Mouse (Mus musculus) induced T-regulatory cell, adult 2 months (primary cell): Measurements from ENCODE around the gene Ccr9.

ENCODE experiments used
- DNase-seq: peaks from one replicate; pipeline ENCODE4 v3.0.0-alpha.2; 2012; ENCODE audit warnings: low read depth

The Ccr9 gene

DNA sequence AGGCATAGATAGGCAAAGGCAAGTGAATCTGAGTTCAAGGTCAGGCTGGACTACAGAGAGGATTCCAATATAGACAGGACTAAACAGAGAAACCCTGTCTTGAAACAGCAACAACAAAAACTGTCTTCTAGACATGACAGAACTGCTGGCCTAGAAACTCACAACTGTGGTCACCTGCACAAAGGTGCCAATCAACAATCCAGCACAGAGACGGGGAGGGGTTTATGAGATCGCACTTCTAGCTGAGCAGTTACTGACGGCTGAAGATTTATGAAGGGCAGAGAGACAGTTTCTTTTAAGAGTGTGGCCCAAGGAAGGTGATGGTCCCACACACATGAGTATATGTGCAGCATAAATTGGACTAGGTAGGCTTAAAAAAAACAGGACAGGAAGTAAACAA, 38.1 kb downstream of the Ccr9 start:
- peak; percentile 53 for DNase-seq

- peak; percentile 99 for DNase-seq
These were observed 39.2 kb downstream of the Ccr9 start, which contains the start of gene Lztfl1 for GRCm38 (mm10) chr9:123717186-123718008. TSS of gene Lztfl1 (minus strand) at chr9:123717697.

- peak; percentile 64 for DNase-seq
These were observed 44.7 kb downstream of the Ccr9 start for GRCm38 (mm10) chr9:123722737-123723493.

DNA sequence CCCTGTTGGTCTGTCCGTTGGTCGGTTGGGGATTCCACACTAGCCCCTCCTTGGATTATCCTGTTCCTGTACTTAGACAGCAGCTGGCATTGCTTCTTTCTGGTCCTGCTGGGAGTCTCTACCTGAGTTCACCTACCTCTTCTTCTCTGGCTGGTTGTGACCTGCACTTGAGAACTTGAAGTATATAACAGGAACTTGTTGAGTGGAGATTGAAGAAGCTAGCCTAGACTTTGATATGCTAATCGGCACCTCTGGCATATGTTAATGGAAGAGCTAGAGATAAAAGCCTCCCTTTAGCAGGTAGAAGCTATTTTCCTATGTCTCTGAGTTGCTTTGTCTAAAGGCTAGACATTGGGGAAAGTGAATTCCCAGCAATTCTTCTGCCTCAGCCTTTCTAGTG, 53.0 kb downstream of the Ccr9 start:
- DNase-seq, result no peak

DNA sequence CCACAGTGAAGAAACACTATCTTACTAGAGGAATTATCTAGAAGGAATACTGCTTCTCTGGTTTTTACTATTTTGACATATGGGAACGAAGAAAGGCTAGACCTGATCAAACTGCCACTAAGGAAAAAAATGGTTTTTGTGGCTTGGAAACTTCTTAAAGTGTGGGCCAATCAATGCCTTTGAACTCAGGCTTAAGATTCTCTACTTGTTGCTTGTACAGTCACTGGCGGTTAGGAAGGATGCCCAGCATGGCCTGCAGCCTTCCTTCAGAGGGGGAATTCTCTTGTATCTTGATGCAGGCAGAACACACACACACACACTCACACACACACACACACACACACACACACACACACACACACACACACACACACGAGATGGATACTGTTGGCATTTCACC, 55.9 kb downstream of the Ccr9 start:
- DNase-seq, result peak; percentile 59

DNA sequence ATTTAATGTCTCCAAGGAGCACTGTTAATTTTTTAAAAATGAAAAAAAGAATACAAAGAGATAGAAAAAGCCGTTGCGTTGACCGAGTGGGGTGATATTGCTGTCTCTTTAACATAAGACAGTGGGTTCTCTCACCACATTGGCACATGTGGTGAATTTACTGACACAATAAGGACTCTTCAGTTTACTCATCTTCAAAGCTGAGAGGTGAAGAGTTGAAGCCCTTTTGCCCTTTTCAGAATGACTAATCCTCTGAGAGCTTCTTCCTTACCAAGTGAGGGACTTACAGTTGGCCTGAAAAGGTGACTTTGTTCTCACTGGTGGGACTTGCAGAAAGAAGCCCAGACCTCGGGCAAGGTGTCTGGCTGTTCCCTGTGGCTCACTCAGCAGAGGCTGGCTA, 62.6 kb downstream of the Ccr9 start:
- peak; percentile 74 for DNase-seq

- DNase-seq, result peak; percentile 70
These were observed 71.4 kb downstream of the Ccr9 start for GRCm38 (mm10) chr9:123749687-123750086.

DNA sequence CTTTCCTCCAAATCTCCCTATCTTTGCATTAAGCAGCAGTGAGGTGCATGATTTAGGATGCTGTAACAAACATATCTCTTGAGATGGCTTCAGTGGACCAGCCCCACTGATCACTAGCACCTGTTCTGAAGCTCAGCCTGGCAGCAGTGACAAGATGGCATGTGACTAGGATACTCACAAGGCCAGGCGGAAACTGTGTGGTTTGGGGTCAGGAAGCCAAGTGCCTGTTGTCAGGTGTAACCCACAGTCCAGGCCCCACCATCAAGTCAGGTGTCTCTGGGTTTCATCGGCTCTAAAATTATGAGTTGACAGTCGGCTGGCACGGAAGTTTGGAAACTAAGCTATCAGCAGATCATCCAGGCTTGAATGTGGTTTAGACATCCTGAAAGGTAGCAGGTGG, 76.1 kb downstream of the Ccr9 start:
- peak; percentile 93 for DNase-seq

DNA sequence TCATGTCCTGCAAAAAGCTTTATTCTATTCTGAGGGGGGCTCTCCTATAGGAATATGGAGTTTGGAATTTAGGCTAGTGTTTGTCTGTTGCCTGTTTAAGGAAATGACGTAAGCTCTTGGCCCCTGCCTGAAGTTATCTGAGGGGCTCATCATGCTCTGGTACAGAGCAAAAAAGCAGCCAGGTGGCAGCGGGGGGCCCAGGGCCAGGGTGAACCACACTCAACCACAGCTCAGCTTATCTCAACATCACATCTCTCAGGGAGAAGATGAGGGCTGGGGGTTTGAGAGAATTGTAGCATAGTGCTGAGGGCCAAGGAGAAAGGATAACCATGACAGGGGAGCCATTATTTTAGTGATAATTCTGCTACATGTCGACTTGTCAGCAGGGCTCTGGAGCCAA, 78.5 kb downstream of the Ccr9 start:
- DNase-seq, result peak; percentile 74

- DNase-seq, result no peak
These were observed 79.1 kb downstream of the Ccr9 start for GRCm38 (mm10) chr9:123757326-123757725.

DNA sequence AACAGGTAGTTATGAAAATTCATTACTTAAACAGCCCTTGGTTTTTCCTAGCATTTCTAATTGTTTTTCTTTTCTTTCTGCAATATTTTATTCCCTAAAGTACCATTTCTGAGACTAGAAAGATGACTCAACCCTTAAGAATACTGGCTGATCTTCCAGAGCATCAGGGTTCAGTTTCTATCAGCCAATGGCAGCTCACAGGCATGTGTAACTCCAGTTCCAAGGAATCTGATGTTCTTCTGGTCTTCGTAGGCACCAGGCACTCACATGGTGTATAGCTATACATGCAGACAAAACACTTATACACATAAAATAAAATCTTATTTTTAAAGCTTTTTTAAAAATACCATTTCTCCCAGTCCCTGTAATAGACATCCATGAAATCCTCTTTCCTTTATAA, 79.9 kb downstream of the Ccr9 start:
- DNase-seq, result no peak

- peak; percentile 63 for DNase-seq
These were observed 80.4 kb downstream of the Ccr9 start for GRCm38 (mm10) chr9:123758645-123759044.

DNA sequence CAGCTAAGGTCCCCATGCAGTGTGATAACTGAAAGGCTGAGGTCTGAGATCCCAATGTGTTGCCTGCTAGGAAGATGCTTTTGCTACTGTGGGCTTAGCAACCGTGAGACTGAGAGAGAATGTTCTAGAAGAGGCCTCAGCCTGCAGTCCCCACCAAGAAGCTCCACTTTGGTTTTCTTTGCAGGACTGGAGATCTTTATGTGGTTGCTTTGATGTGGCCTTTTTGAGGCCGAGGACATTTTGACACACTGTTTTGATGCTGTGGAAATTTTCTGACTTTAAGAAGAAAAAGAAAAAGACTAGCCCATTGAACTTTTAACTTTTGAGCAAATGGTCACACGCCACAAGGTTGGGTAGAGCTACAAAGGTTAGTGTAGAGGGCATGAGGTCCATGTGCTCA, 82.6 kb downstream of the Ccr9 start:
- peak; percentile 68 for DNase-seq

DNA sequence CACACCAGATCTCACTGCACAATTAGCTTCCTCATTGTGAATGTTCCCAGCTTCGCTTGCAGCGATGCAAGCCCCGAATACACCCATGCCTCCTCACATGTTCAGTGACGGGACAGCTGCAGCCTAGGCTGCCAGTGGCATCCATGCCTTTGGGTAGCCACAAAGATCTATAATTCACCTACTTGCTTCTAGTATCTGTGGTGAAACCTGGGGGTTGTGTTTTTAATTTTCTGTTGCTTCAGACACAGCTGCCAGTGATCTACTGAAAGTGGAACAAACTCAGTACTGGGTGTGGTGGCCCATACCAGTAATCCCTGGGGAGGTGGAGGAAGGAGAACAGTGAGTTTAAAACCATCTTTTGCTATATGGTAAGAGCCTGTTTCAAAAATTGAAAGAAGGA, 84.6 kb downstream of the Ccr9 start:
- peak; percentile 50 for DNase-seq

GRCm38 (mm10) chr9:123763771-123764170, 85.5 kb downstream of the Ccr9 start:
- DNase-seq, result peak; percentile 44

DNA sequence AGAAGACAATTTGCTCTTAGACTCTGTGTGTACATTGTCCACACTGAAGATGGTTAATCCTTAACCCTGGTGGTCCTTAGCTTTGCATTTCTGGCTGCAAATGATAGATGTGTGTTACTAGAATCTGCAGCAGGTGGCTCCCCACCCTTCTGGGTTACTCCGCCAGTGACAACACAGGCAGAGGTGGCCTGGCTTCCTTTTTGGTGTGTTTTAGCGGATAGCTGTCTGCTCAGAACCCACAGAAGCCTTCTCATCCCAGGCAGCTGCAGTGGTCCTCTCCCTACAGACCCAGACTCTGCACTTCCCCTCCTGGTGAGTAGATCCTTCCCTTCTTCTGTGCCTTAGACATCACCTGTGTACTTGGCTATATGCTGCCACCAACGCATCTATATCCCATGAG, 88.8 kb downstream of the Ccr9 start:
- DNase-seq, result no peak

- peak; percentile 37 for DNase-seq
These were observed 90.2 kb downstream of the Ccr9 start for GRCm38 (mm10) chr9:123768443-123768842.

- DNase-seq, result no peak
These were observed 91.3 kb downstream of the Ccr9 start for GRCm38 (mm10) chr9:123769532-123769931.

DNA sequence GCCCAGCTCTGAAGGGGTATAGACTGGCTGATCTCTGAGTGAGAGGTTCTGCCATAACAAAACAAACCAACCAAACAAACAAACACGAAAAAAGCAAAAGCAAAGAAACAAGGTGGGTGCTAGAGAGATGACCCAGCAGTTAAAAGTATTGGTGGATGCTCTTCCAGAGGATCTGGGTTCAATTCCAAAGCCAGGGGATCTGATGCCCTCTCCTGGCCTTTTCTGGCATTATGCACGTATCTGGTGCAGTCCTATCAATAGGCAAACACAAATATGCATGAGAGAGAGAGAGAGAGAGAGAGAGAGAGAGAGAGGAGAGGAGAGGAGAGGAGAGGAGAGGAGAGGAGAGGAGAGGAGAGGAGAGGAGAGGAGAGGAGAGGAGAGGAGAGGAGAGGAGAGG, 95.1 kb downstream of the Ccr9 start:
- DNase-seq, result peak; percentile 65

- DNase-seq, result no peak
These were observed 110.8 kb downstream of the Ccr9 start for GRCm38 (mm10) chr9:123788855-123789529.

DNA sequence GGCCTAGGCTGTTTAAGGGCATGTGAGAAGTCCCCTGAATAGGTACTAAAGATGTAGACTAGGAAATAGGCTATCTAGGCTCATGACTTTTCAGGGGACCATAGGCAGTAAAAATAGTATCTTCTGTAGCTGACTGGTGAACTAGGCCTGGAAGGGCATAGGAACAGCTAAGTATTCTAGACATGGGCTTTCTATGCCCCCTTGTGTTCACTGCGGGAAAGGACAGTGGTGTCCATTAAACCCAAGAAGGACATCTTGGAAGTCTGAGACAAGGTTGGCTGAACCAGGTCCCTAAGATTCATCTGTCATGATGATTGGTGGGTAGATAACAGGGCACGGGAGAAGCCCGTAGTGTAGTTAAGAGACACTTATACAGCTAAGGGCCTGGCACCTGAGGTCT, 117.9 kb downstream of the Ccr9 start:
- DNase-seq, result peak; percentile 78

DNA sequence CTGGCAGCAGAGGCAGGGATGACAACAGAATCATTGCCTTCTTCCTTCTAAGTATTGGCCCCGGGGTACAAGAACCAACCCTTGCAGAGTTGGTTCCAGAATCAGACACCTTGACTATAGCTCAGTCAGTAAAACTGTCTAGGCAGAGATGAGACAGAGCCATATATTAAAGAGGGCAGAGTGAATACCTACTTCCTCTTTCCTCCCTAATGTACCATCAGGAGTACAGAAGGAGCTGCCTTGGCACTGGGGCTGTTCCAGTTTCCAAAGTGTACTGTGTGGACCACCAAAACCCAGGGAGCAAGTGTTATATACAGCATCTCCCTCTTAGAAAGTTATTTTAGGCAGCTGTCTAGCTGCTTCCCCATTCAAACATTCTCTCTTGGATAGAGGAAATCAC, 123.3 kb downstream of the Ccr9 start:
- no peak for DNase-seq

DNA sequence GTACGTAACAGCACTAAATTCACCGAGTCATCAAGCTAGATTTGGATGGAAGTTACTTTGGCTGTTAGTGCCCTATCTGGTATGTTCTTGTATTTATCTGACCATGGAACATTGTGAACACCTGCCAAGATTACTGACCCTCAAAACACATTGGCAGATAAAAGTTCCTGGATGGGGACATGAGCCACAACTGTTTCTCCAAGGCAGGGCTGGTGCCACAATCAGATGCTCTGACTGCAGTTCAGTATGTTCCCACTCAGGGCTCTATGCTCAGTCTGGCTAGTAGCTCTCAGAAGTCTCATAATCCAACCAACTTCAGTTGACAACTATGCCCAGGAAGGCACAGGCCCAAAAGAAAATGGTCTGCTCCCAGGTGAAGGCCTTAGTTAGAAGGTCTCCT, 124.2 kb downstream of the Ccr9 start:
- DNase-seq, result no peak
